ENCODE assay signal across 34 mouse cellular contexts in genomic region chr8:44855115-44855514, GRCm38 (mm10).
"Had no signal": no experiment of that assay in that cellular context is flagged by ENCODE, and none has a peak within 500 bp of the region (broad histone marks: within the 10 kb centered on the region; RNA-seq: fewer than 3 reads in every experiment).

No protein-coding gene starts in this region.

- DNase-seq: heart, postnatal 10 days; heart, postnatal 14 days; heart, postnatal 36 days; heart, postnatal 4 days; kidney, adult 11 months; kidney, adult 18-20 months; kidney, adult 2 months; kidney, adult 8-10 months; kidney, adult 9 months; kidney, postnatal 10 days; kidney, postnatal 14 days; kidney, postnatal 25 days; kidney, postnatal 36 days; kidney, postnatal 4 days; layer of hippocampus, adult 9-11 months; layer of hippocampus, postnatal 36 days had no signal

- H3K27ac ChIP-seq: heart, embryonic 10.5 days; heart, embryonic 13.5 days; heart, embryonic 15.5 days; hindbrain, embryonic 10.5 days; hindbrain, embryonic 12.5 days; hindbrain, embryonic 13.5 days; hindbrain, embryonic 14.5 days; hindbrain, embryonic 15.5 days; hindbrain, postnatal 0 days; intestine, embryonic 15.5 days; kidney, embryonic 15.5 days; kidney, postnatal 0 days; layer of hippocampus, adult 2 months had no signal

- H3K4me3 ChIP-seq: heart, embryonic 10.5 days; heart, embryonic 12.5 days; heart, embryonic 13.5 days; heart, embryonic 15.5 days; hindbrain, embryonic 10.5 days; hindbrain, embryonic 12.5 days; hindbrain, embryonic 13.5 days; hindbrain, embryonic 15.5 days; intestine, embryonic 15.5 days; kidney, embryonic 15.5 days; layer of hippocampus, adult 2 months had no signal

- ATAC-seq: hindbrain, embryonic 16.5 days; hindbrain, postnatal 0 days; inflammation-experienced regulatory T-cells, adult 6 months; intestine, embryonic 15.5 days; intestine, embryonic 16.5 days; intestine, postnatal 0 days had no signal

- H3K4me1 ChIP-seq: heart, embryonic 10.5 days; heart, embryonic 12.5 days; heart, embryonic 13.5 days; heart, embryonic 15.5 days; hindbrain, embryonic 10.5 days; hindbrain, embryonic 12.5 days; hindbrain, embryonic 13.5 days; hindbrain, embryonic 15.5 days; intestine, embryonic 15.5 days; kidney, embryonic 15.5 days had no signal

- H3K27me3 ChIP-seq: heart, embryonic 12.5 days; heart, embryonic 13.5 days; heart, embryonic 15.5 days; hindbrain, embryonic 12.5 days; hindbrain, embryonic 13.5 days; hindbrain, embryonic 15.5 days; intestine, embryonic 15.5 days; kidney, embryonic 15.5 days had no signal
